21 mouse cellular contexts compared by ENCODE assay signal in genomic region chr2:152516084-152516483, GRCm38 (mm10). TPM values are rescaled to one million over a fixed set of nuclear protein-coding genes. Genes with fewer than 3 reads are reported as not detected.
"Had no signal": no experiment of that assay in that cellular context is flagged by ENCODE, and none has a peak within 500 bp of the region (broad histone marks: within the 10 kb centered on the region; RNA-seq: fewer than 3 reads in every experiment).

No protein-coding gene starts in this region.

- H3K27me3 ChIP-seq: intestine, embryonic 15.5 days; liver, embryonic 12.5 days; liver, embryonic 15.5 days; midbrain, embryonic 13.5 days had no signal

- H3K4me2 ChIP-seq: intestine, embryonic 15.5 days; liver, embryonic 12.5 days; liver, embryonic 15.5 days; midbrain, embryonic 13.5 days had no signal

- H3K9me3 ChIP-seq: intestine, embryonic 15.5 days; liver, embryonic 12.5 days; liver, embryonic 15.5 days; midbrain, embryonic 13.5 days had no signal

- H3K9ac ChIP-seq: intestine, embryonic 15.5 days; liver, embryonic 12.5 days; liver, embryonic 15.5 days; midbrain, embryonic 13.5 days had no signal

- DNase-seq: kidney, adult 11 months; kidney, postnatal 10 days; kidney, postnatal 36 days; layer of hippocampus, postnatal 36 days; left cerebral cortex, postnatal 4 days; liver; lung, adult 18-20 months; thymus, postnatal 36 days had no signal

- H3K4me1 ChIP-seq: intestine, embryonic 15.5 days; liver, embryonic 12.5 days; liver, embryonic 15.5 days; midbrain, embryonic 13.5 days had no signal

- H3K27ac ChIP-seq: intestine, embryonic 15.5 days; liver, embryonic 12.5 days; liver, embryonic 15.5 days; macrophage; midbrain, embryonic 13.5 days had no signal

- ATAC-seq: intestine, embryonic 15.5 days; liver, embryonic 12.5 days; midbrain, embryonic 13.5 days; midbrain, embryonic 16.5 days had no signal

- H3K4me3 ChIP-seq: intestine, embryonic 15.5 days; liver, embryonic 12.5 days; liver, embryonic 15.5 days; midbrain, embryonic 13.5 days had no signal

- H3K36me3 ChIP-seq: intestine, embryonic 15.5 days; liver, embryonic 12.5 days; liver, embryonic 15.5 days; midbrain, embryonic 13.5 days had no signal

RNA-seq across cellular contexts. Expression of gene Defb28, which starts 2.0 kb away (rescaled TPM):
- polyA plus RNA-seq: intestine, embryonic 15.5 days; liver, embryonic 12.5 days; liver, embryonic 15.5 days; lung, embryonic 16.5 days; macrophage; midbrain, embryonic 13.5 days; midbrain, embryonic 16.5 days; neural tube, embryonic 11.5 days; neural tube, embryonic 14.5 days; small intestine, adult 2 months; spleen, adult 2 months; thymus, postnatal 0 days; urinary bladder, adult 2 months had no signal

RNA-seq across cellular contexts. Expression of gene Defb26, which starts 4.6 kb away (rescaled TPM):
- polyA plus RNA-seq: intestine, embryonic 15.5 days; liver, embryonic 12.5 days; liver, embryonic 15.5 days; lung, embryonic 16.5 days; macrophage; midbrain, embryonic 13.5 days; midbrain, embryonic 16.5 days; neural tube, embryonic 11.5 days; neural tube, embryonic 14.5 days; small intestine, adult 2 months; spleen, adult 2 months; thymus, postnatal 0 days; urinary bladder, adult 2 months had no signal

RNA-seq across cellular contexts. Expression of gene Defb29, which starts 23.8 kb away (rescaled TPM):
- polyA plus RNA-seq: intestine, embryonic 15.5 days; liver, embryonic 12.5 days; liver, embryonic 15.5 days; lung, embryonic 16.5 days; macrophage; midbrain, embryonic 13.5 days; midbrain, embryonic 16.5 days; neural tube, embryonic 11.5 days; neural tube, embryonic 14.5 days; small intestine, adult 2 months; spleen, adult 2 months; thymus, postnatal 0 days; urinary bladder, adult 2 months had no signal

RNA-seq across cellular contexts. Expression of gene Defb22, which starts 26.1 kb away (rescaled TPM):
- polyA plus RNA-seq: intestine, embryonic 15.5 days; liver, embryonic 12.5 days; liver, embryonic 15.5 days; lung, embryonic 16.5 days; macrophage; midbrain, embryonic 13.5 days; midbrain, embryonic 16.5 days; neural tube, embryonic 11.5 days; neural tube, embryonic 14.5 days; small intestine, adult 2 months; spleen, adult 2 months; thymus, postnatal 0 days; urinary bladder, adult 2 months had no signal

RNA-seq across cellular contexts. Expression of gene Defb20, which starts 39.2 kb away (rescaled TPM):
- polyA plus RNA-seq: intestine, embryonic 15.5 days; liver, embryonic 12.5 days; liver, embryonic 15.5 days; lung, embryonic 16.5 days; macrophage; midbrain, embryonic 13.5 days; midbrain, embryonic 16.5 days; neural tube, embryonic 11.5 days; neural tube, embryonic 14.5 days; small intestine, adult 2 months; spleen, adult 2 months; thymus, postnatal 0 days; urinary bladder, adult 2 months had no signal
